Mouse (Mus musculus) lung, embryonic 14.5 days (tissue): ENCODE data around the gene Rffl. TPM values are rescaled to one million over a fixed set of nuclear protein-coding genes. Genes with fewer than 3 reads are reported as not detected.

Source experiments
- ATAC-seq: fragments of 200-750 bp; cut with Nextera tagmentation; 2 replicates; pipeline ENCODE4 v1.8.0; 2017; ENCODE audit warnings: mild to moderate bottlenecking, moderate TSS enrichment, moderate library complexity; ENCODE audit not compliant: insufficient read depth
- DNase-seq: peaks from one replicate; pipeline ENCODE4 v3.0.0-alpha.2; 2015
- H3K27ac ChIP-seq: fragments of 300-500 bp; sonication (generic); 2 replicates; pipeline ENCODE4 v1.5.1; 2014; ENCODE audit warnings: low read depth, mild to moderate bottlenecking, moderate library complexity
- H3K27me3 ChIP-seq: fragments of 300-500 bp; sonication (generic); 2 replicates; pipeline ENCODE4 v1.6.1; 2014; ENCODE audit warnings: low read length, control low read depth; ENCODE audit not compliant: insufficient read depth
- H3K36me3 ChIP-seq: fragments of 300-500 bp; sonication (generic); 2 replicates; pipeline ENCODE4 v1.6.1; 2014; ENCODE audit warnings: control low read depth; ENCODE audit not compliant: insufficient read depth
- H3K4me1 ChIP-seq: fragments of 300-500 bp; sonication (generic); 2 replicates; pipeline ENCODE4 v1.6.1; 2014; ENCODE audit warnings: antibody characterized with exemption, control low read depth; ENCODE audit not compliant: insufficient read depth
- H3K4me2 ChIP-seq: fragments of 300-500 bp; sonication (generic); 2 replicates; pipeline ENCODE4 v1.6.1; 2014; ENCODE audit warnings: mild to moderate bottlenecking
- H3K4me3 ChIP-seq: fragments of 300-500 bp; sonication (generic); 2 replicates; pipeline ENCODE4 v1.5.1; 2014; ENCODE audit warnings: low read depth, low read length
- H3K9ac ChIP-seq: fragments of 300-500 bp; sonication (generic); 2 replicates; pipeline ENCODE4 v1.6.1; 2014
- H3K9me3 ChIP-seq: fragments of 300-500 bp; sonication (generic); 2 replicates; pipeline ENCODE4 v1.6.1; 2016; ENCODE audit warnings: low read depth, low read length, control low read depth
- CTCF ChIP-seq: IDR thresholded peaks from 2 replicates; pipeline ENCODE4 v1.5.1; 2016; ENCODE audit warnings: antibody characterized with exemption, low read depth
- WGBS: fragments of 180-500 bp; shearing (Covaris S2); extraction: QIAGEN DNeasy Blood & Tissue Kit; methylation state at CpG from one replicate; pipeline ENCODE4 v1.1.7; 2014; 5-methylcytosine and 5-hydroxymethylcytosine counted together
- polyA plus RNA-seq: library from polyadenylated mRNA; unstranded; fragments of >200 nt; fragmentation: Nextera tagmentation; extraction: Ambion mirVana; gene quantifications from 2 replicates; pipeline ENCODE4 v1.2.1, GENCODE M21; 2014

Rffl gene
- polyA plus RNA-seq, 1 experiment from 2014 or later: 11.7 TPM

DNA sequence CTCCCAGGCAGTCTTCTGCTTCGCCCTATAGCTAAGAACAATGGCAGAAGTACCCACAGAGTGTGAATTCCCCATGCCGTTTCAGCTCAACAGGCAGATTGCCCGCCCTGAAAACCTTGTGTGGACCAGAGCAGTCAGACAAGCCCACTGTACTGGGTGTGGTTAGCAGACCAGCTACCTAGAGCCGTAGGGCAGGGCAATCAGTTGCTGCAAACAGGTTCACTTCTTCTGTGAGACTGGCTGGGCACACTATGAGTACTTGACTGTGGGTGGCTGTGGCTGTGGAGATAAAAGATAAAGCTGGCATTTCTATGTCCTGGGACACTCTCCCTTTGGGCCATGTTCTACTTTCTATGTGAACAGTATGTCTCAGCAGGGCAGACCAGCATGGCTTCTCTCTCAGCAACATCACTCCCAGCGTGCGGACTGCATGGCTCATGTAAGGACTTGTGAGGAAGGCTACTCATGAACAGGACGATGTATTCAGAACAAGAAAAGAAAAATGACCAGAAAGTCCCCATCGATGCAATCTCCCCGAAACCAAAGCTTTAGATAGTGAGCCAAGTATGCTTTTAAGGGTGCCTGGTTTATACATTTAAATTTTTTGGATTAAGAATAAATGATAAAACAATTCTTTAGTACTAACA lies 15.6 kb downstream of the Rffl start:
- H3K4me2 ChIP-seq: no peak overlapping the region
- H3K9me3 ChIP-seq: no peaks in the 10 kb centered on the region
- no peaks in the 10 kb centered on the region for H3K4me1 ChIP-seq
- ATAC-seq (no peak), DNase-seq (no peak)
- H3K4me3 ChIP-seq: no peak overlapping the region
- H3K27ac ChIP-seq: no peak overlapping the region
- H3K36me3 ChIP-seq: no peaks in the 10 kb centered on the region
- no peaks in the 10 kb centered on the region for H3K27me3 ChIP-seq
- 71% methylated on average over 9 of the region's 9 CpGs for WGBS
- TF ChIP-seq CTCF: no peak
- H3K9ac ChIP-seq: no peak overlapping the region

DNA sequence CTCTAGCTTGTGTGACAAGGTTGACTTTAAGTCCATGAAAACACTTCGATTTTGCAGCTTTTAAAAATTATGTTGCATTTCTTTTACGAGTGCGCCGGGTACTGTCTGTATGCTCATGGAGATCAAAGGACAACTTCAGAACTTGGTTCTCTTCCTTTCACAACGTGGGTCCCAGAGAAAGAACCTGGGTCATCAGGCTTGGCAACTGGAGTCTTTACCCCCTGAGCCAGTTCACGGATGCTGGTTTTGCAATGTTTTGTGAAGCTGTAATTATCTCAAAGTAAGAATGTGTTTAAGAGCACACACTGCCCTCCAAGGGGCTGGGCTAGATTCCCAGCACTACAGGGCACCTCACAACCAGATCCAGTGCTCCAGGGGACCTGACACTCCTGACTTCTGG lies 16.9 kb downstream of the Rffl start:
- ATAC-seq (no peak), DNase-seq (no peak)
- Histone ChIP-seq H3K36me3 (no peaks in the 10 kb centered on the region), H3K4me3 (no peak overlapping the region), H3K4me2 (no peak overlapping the region), H3K27me3 (no peaks in the 10 kb centered on the region), H3K4me1 (no peaks in the 10 kb centered on the region), H3K27ac (no peak overlapping the region), H3K9ac (no peak overlapping the region), H3K9me3 (no peaks in the 10 kb centered on the region)
- WGBS: 85% methylated on average over 6 of the region's 6 CpGs
- no peak for TF ChIP-seq CTCF

DNA sequence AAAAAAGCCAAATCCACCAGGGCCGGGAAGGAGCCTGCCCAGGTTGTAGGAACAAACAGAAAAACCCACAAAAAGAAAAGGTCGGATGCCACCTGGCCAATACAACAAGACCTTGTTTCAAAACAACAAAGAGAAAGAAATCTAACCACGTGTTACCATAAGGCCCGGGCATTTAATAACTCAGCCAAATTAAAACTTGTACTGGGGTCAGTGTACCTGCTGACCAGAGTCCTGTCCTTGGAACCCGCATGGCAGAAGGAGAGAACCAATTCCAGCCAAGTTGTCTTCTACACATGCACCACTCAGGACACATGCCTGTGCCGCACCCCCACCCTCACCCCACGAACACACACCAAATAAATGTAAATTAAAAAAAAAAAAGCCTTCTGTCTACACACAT lies 18.1 kb downstream of the Rffl start:
- DNase-seq (no peak), ATAC-seq (no peak)
- no peak overlapping the region for H3K27ac ChIP-seq
- H3K4me2 ChIP-seq: no peak overlapping the region
- WGBS: 85% methylated on average over 7 of the region's 7 CpGs
- H3K36me3 ChIP-seq: no peaks in the 10 kb centered on the region
- TF ChIP-seq CTCF: no peak
- H3K4me1 ChIP-seq: no peaks in the 10 kb centered on the region
- H3K27me3 ChIP-seq: no peaks in the 10 kb centered on the region
- no peak overlapping the region for H3K4me3 ChIP-seq
- no peaks in the 10 kb centered on the region for H3K9me3 ChIP-seq
- no peak overlapping the region for H3K9ac ChIP-seq

DNA sequence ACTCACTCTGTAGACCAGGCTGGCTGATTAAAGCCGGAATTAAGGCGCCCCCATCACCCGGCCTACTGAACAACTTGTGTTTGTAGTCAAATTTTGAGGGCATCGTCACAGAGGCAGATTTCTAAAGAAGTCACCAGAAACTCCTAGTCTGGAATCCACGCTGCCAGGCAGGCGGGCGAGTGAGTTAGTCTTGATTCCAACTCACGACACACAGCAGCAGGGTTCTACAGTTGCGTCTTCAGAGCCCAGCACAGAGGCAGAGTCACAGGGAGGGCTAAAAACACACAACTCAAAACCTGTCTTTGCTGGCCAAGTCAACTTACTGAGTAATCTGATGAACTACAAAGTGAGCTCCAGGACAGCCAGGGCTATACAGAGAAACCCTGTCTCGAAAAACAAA lies 18.5 kb downstream of the Rffl start:
- Histone ChIP-seq H3K27ac (no peak overlapping the region), H3K9ac (no peak overlapping the region), H3K36me3 (no peaks in the 10 kb centered on the region), H3K4me1 (no peaks in the 10 kb centered on the region), H3K4me3 (no peak overlapping the region), H3K9me3 (no peaks in the 10 kb centered on the region), H3K4me2 (no peak overlapping the region), H3K27me3 (no peaks in the 10 kb centered on the region)
- WGBS: 77% methylated on average over 10 of the region's 10 CpGs
- ATAC-seq (no peak), DNase-seq (no peak)
- TF ChIP-seq CTCF: no peak

DNA sequence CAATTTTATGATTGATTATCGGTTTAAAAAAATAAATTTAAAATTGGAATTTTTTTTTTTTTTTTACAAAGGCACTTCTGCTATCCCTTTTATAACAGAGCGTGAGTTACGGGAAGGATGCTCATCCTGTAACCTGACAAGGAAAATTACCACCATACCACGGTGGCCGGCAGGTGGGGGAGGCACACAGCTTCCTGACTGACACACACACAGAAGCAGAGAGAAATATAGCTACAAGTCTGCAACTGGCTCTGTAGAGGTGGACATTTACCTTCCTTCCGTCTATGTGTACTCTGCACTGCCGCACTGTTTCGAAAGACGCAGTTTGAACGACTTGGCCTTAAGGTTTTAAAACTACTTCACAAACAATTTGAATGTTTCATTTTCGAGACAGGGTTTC lies 18.9 kb downstream of the Rffl start:
- WGBS: 81% methylated on average over 11 of the region's 11 CpGs
- Histone ChIP-seq H3K9me3 (no peaks in the 10 kb centered on the region), H3K27me3 (no peaks in the 10 kb centered on the region), H3K4me3 (no peak overlapping the region), H3K4me1 (no peaks in the 10 kb centered on the region), H3K4me2 (no peak overlapping the region), H3K27ac (no peak overlapping the region), H3K9ac (no peak overlapping the region), H3K36me3 (no peaks in the 10 kb centered on the region)
- TF ChIP-seq CTCF: no peak
- ATAC-seq (no peak), DNase-seq (no peak)

DNA sequence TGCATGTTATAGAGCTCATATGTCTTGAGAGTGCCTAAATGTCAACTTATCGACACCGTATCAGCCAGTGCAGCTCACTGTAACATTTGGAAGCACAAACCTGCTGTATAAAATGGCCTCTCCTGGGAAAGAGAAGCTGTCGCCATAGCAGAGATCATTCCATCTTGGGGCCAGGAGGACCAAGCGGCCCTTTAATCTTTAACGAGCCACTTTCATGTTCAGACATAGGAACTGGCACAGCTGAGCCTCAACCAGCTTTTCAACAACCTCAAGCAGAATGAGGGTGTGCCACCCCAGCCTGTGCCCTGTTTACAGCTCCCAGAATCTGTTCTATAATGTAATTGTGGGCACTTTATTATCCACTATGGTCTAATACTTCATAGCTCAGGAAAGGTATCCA lies 20.8 kb downstream of the Rffl start:
- no peaks in the 10 kb centered on the region for H3K27me3 ChIP-seq
- no peak for ATAC-seq
- no peak for DNase-seq
- no peaks in the 10 kb centered on the region for H3K4me1 ChIP-seq
- H3K9ac ChIP-seq: no peak overlapping the region
- H3K27ac ChIP-seq: no peak overlapping the region
- 74% methylated on average over 5 of the region's 5 CpGs for WGBS
- no peaks in the 10 kb centered on the region for H3K36me3 ChIP-seq
- no peak overlapping the region for H3K4me2 ChIP-seq
- TF ChIP-seq CTCF: no peak
- no peak overlapping the region for H3K4me3 ChIP-seq
- H3K9me3 ChIP-seq: no peaks in the 10 kb centered on the region

DNA sequence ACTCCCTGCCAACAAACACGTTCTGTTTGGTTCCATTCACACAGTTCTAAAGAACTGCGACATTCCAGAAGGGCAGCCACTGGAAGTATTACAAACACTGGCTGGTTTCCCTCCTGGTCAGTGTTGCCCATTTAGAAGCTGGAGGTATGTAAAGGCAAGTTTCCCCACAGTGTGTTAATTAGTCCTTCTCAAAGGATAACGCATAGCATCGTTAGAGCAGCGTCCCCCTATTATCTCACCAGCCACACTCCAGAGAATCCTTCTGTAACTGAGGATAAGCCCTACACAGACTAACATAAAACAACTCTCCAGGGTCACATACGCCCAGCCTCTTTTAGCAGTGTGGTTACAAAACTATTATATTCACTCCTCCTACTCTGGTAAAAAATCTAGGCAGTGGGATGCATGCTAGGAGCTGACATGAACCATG lies 23.4 kb downstream of the Rffl start:
- 50% methylated on average over 6 of the region's 6 CpGs for WGBS
- Histone ChIP-seq H3K4me2 (no peak overlapping the region), H3K9me3 (no peaks in the 10 kb centered on the region), H3K27me3 (no peaks in the 10 kb centered on the region), H3K27ac (no peak overlapping the region), H3K4me1 (no peaks in the 10 kb centered on the region), H3K4me3 (no peak overlapping the region), H3K36me3 (no peaks in the 10 kb centered on the region), H3K9ac (no peak overlapping the region)
- TF ChIP-seq CTCF: no peak
- no peak for ATAC-seq
- DNase-seq: no peak

DNA sequence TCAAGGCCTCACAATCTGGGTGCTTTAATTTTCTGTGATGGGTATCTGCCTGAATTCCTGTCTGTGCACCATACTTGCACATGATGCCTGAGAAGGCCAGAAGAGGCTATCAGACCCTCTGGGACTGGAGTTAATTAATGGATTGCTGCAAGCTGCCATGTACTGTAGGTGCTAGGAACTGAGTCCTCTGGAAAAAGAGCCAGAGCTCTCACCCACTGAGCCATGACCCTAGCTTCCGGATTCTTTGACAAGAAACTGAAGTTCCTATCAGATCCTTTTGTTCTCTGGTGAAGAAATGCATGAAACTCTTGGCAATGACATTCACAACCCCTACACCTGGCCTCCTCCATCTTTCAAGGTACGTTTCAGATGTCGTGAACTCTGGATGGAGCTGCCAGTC lies 24.1 kb downstream of the Rffl start:
- H3K4me2 ChIP-seq: no peak overlapping the region
- no peak overlapping the region for H3K9ac ChIP-seq
- ATAC-seq (no peak), DNase-seq (no peak)
- H3K27ac ChIP-seq: no peak overlapping the region
- H3K9me3 ChIP-seq: no peaks in the 10 kb centered on the region
- TF ChIP-seq CTCF: no peak
- WGBS: 74% methylated on average over 3 of the region's 3 CpGs
- no peaks in the 10 kb centered on the region for H3K4me1 ChIP-seq
- H3K27me3 ChIP-seq: no peaks in the 10 kb centered on the region
- no peaks in the 10 kb centered on the region for H3K36me3 ChIP-seq
- no peak overlapping the region for H3K4me3 ChIP-seq
